Mouse (Mus musculus) layer of hippocampus, adult 11-12 months (tissue): ENCODE data around the gene Lrrc74a.

ENCODE experiments used
- DNase-seq: peaks from one replicate; pipeline ENCODE4 v3.0.0; 2022; ENCODE audit warnings: low spot score

Gene Lrrc74a

GRCm38 (mm10) chr12:86804857-86805256 lies 70.7 kb downstream of the Lrrc74a start:
- no peak for DNase-seq

- no peak for DNase-seq
Observed at GRCm38 (mm10) chr12:86805315-86805714, 71.1 kb downstream of the Lrrc74a start.

- DNase-seq: peak; percentile 74
Observed at GRCm38 (mm10) chr12:86806031-86806922, 72.1 kb downstream of the Lrrc74a start.

- DNase-seq: peak; percentile 78
Observed at GRCm38 (mm10) chr12:86806923-86807794, 73.0 kb downstream of the Lrrc74a start.

- DNase-seq: no peak
Observed at GRCm38 (mm10) chr12:86807795-86808128, 73.6 kb downstream of the Lrrc74a start.

GRCm38 (mm10) chr12:86808856-86809255 lies 74.7 kb downstream of the Lrrc74a start:
- no peak for DNase-seq

GRCm38 (mm10) chr12:86810040-86810439 lies 75.9 kb downstream of the Lrrc74a start:
- DNase-seq: no peak

- DNase-seq: no peak
Observed at GRCm38 (mm10) chr12:86810725-86811444, 76.7 kb downstream of the Lrrc74a start.

GRCm38 (mm10) chr12:86812782-86813181 lies 78.6 kb downstream of the Lrrc74a start:
- DNase-seq: no peak
